Mouse (Mus musculus) MEL (cell line): ENCODE results near the gene Hnrnpf. TPM values are rescaled to one million over a fixed set of nuclear protein-coding genes. Genes with fewer than 3 reads are reported as not detected.

ENCODE experiments used
- DNase-seq: peaks from one replicate; pipeline ENCODE4 v3.0.0; 2011; ENCODE audit warnings: low read depth, low spot score
- H3K27ac ChIP-seq: 2 replicates; pipeline ENCODE4 v1.5.1; 2012; ENCODE audit warnings: low read depth, mild to moderate bottlenecking, control low read depth, low read length, moderate library complexity; ENCODE audit not compliant: control insufficient read depth
- H3K27me3 ChIP-seq, 2 experiments: fragments of 150-350 bp in 1 of 2; sonication (generic) in 1 of 2; 2 replicates each; pipeline ENCODE4 v1.6.1; 2012; ENCODE audit warnings: low read length in 2 of 2, mild to moderate bottlenecking in 2 of 2, improper control_type of control experiment in 1 of 2, moderate library complexity in 1 of 2; ENCODE audit not compliant: insufficient read depth in 2 of 2, control insufficient read depth in 1 of 2
- H3K36me3 ChIP-seq, 2 experiments: 2 replicates each; pipeline ENCODE4 v1.6.1; 2012 to 2014; ENCODE audit warnings: low read length in 2 of 2, improper control_type of control experiment in 1 of 2, inconsistent platforms in 1 of 2, mild to moderate bottlenecking in 1 of 2; ENCODE audit not compliant: insufficient read depth in 2 of 2, control insufficient read depth in 1 of 2
- H3K4me1 ChIP-seq, 2 experiments: fragments of 150-350 bp in 1 of 2; sonication (generic) in 1 of 2; 2 replicates each; pipeline ENCODE4 v1.6.1; 2012; ENCODE audit warnings: low read length in 2 of 2, improper control_type of control experiment in 1 of 2, mild to moderate bottlenecking in 1 of 2; ENCODE audit not compliant: insufficient read depth in 2 of 2, control insufficient read depth in 1 of 2
- H3K4me3 ChIP-seq, 2 experiments: fragments of 150-350 bp in 1 of 2; sonication (generic) in 1 of 2; 2 replicates each; pipeline ENCODE4 v1.5.1; 2012; ENCODE audit warnings: low read depth in 2 of 2, low read length in 2 of 2, mild to moderate bottlenecking in 2 of 2, moderate library complexity in 2 of 2, control low read depth in 1 of 2, improper control_type of control experiment in 1 of 2; ENCODE audit not compliant: control insufficient read depth in 1 of 2, insufficient read depth in 1 of 2
- H3K79me2 ChIP-seq: 2 replicates; pipeline ENCODE4 v1.6.1; 2012; ENCODE audit warnings: mild to moderate bottlenecking, low read length, moderate library complexity; ENCODE audit not compliant: control insufficient read depth, poor library complexity, insufficient read depth
- H3K9ac ChIP-seq: 2 replicates; pipeline ENCODE4 v1.6.1; 2012; ENCODE audit warnings: low read depth, mild to moderate bottlenecking, control low read depth, low read length, moderate library complexity; ENCODE audit not compliant: control insufficient read depth, poor library complexity, severe bottlenecking
- H3K9me3 ChIP-seq: fragments of 150-350 bp; sonication (generic); replicated peaks from 2 replicates; pipeline ENCODE4 v1.6.1; 2012; ENCODE audit warnings: mild to moderate bottlenecking, low read length, improper control_type of control experiment, moderate library complexity; ENCODE audit not compliant: insufficient read depth
- BHLHE40 ChIP-seq: IDR thresholded peaks from 2 replicates; pipeline ENCODE4 v1.6.1; 2012; ENCODE audit warnings: low read depth, mild to moderate bottlenecking, inconsistent platforms, low read length, improper control_type of control experiment, borderline replicate concordance
- CHD1 ChIP-seq: IDR thresholded peaks from 2 replicates; pipeline ENCODE4 v1.6.1; 2012; ENCODE audit warnings: low read depth, mild to moderate bottlenecking, inconsistent platforms, low read length, improper control_type of control experiment
- E2F4 ChIP-seq: IDR thresholded peaks from 2 replicates; pipeline ENCODE4 v1.6.1; 2011; ENCODE audit warnings: low read depth, low read length, improper control_type of control experiment, borderline replicate concordance
- ELF1 ChIP-seq: IDR thresholded peaks from 2 replicates; pipeline ENCODE4 v1.6.1; 2014; ENCODE audit warnings: low read depth, mild to moderate bottlenecking, inconsistent platforms, low read length, improper control_type of control experiment, moderate library complexity
- ETS1 ChIP-seq: IDR thresholded peaks from 2 replicates; pipeline ENCODE4 v1.6.1; 2012; ENCODE audit warnings: low read depth, mild to moderate bottlenecking, inconsistent platforms, low read length, improper control_type of control experiment, moderate library complexity
- GABPA ChIP-seq: IDR thresholded peaks from 2 replicates; pipeline ENCODE4 v1.6.1; 2012; ENCODE audit warnings: low read depth, mild to moderate bottlenecking, inconsistent platforms, low read length, improper control_type of control experiment, moderate library complexity
- HCFC1 ChIP-seq: IDR thresholded peaks from 2 replicates; pipeline ENCODE4 v1.6.1; 2012; ENCODE audit warnings: low read depth, mild to moderate bottlenecking, inconsistent platforms, low read length, improper control_type of control experiment, moderate library complexity
- JUND ChIP-seq: IDR thresholded peaks from 2 replicates; pipeline ENCODE4 v1.6.1; 2011; ENCODE audit warnings: low read depth, mild to moderate bottlenecking, improper control_type of control experiment, low read length
- KAT2A ChIP-seq: conservative IDR thresholded peaks from 2 replicates; pipeline ENCODE4 v1.6.1; 2012; ENCODE audit warnings: low read depth, low read length, improper control_type of control experiment, inconsistent platforms
- MAX ChIP-seq: IDR thresholded peaks from 2 replicates; pipeline ENCODE4 v1.6.1; 2011; ENCODE audit warnings: low read length, improper control_type of control experiment
- MXI1 ChIP-seq: IDR thresholded peaks from 2 replicates; pipeline ENCODE4 v1.6.1; 2011; ENCODE audit warnings: mild to moderate bottlenecking, low read depth, low read length, improper control_type of control experiment
- MYB ChIP-seq: IDR thresholded peaks from 2 replicates; pipeline ENCODE4 v1.6.1; 2011; ENCODE audit warnings: mild to moderate bottlenecking, low read depth, low read length, improper control_type of control experiment
- NRF1 ChIP-seq: IDR thresholded peaks from 2 replicates; pipeline ENCODE4 v1.6.1; 2014; ENCODE audit warnings: low read depth, mild to moderate bottlenecking, inconsistent platforms, low read length, improper control_type of control experiment, moderate library complexity; ENCODE audit not compliant: poor library complexity, insufficient read depth, severe bottlenecking
- POLR2A ChIP-seq, 2 experiments: IDR thresholded peaks; 2 replicates each; pipeline ENCODE4 v1.6.1; 2011 to 2012; ENCODE audit warnings: low read length in 2 of 2, mild to moderate bottlenecking in 2 of 2, control low read depth in 1 of 2, improper control_type of control experiment in 1 of 2, low read depth in 1 of 2, moderate library complexity in 1 of 2; ENCODE audit not compliant: control insufficient read depth in 1 of 2, insufficient read depth in 1 of 2, poor library complexity in 1 of 2
- POLR2AphosphoS2 ChIP-seq: IDR thresholded peaks from 2 replicates; pipeline ENCODE4 v1.6.1; 2011; ENCODE audit warnings: low read length, improper control_type of control experiment
- POLR2AphosphoS5 ChIP-seq: IDR thresholded peaks from 2 replicates; pipeline ENCODE4 v1.6.1; 2012; ENCODE audit warnings: low read depth, borderline replicate concordance, mild to moderate bottlenecking, inconsistent platforms, low read length, moderate library complexity, mixed read lengths
- RAD21 ChIP-seq: IDR thresholded peaks from 2 replicates; pipeline ENCODE4 v1.6.1; 2011; ENCODE audit warnings: mild to moderate bottlenecking, low read depth, low read length, improper control_type of control experiment
- RCOR1 ChIP-seq: IDR thresholded peaks from 2 replicates; pipeline ENCODE4 v1.6.1; 2012; ENCODE audit warnings: low read depth, mild to moderate bottlenecking, inconsistent platforms, low read length, improper control_type of control experiment
- SIN3A ChIP-seq: IDR thresholded peaks from 2 replicates; pipeline ENCODE4 v1.6.1; 2012; ENCODE audit warnings: low read length, improper control_type of control experiment, inconsistent platforms
- SMC3 ChIP-seq: IDR thresholded peaks from 2 replicates; pipeline ENCODE4 v1.6.1; 2011; ENCODE audit warnings: low read depth, low read length, improper control_type of control experiment
- TAL1 ChIP-seq: IDR thresholded peaks from 2 replicates; pipeline ENCODE4 v1.6.1; 2012; ENCODE audit warnings: mild to moderate bottlenecking, inconsistent platforms, low read length, moderate library complexity, mixed read lengths
- TCF12 ChIP-seq: IDR thresholded peaks from 2 replicates; pipeline ENCODE4 v1.6.1; 2014; ENCODE audit warnings: low read depth, mild to moderate bottlenecking, inconsistent platforms, low read length, improper control_type of control experiment, moderate library complexity
- UBTF ChIP-seq: IDR thresholded peaks from 2 replicates; pipeline ENCODE4 v1.6.1; 2012; ENCODE audit warnings: low read depth, mild to moderate bottlenecking, inconsistent platforms, low read length, improper control_type of control experiment, moderate library complexity, borderline replicate concordance; ENCODE audit not compliant: insufficient read depth
- USF1 ChIP-seq: IDR thresholded peaks from 2 replicates; pipeline ENCODE4 v1.6.1; 2014; ENCODE audit warnings: low read depth, mild to moderate bottlenecking, inconsistent platforms, low read length, improper control_type of control experiment, moderate library complexity
- USF2 ChIP-seq, 2 experiments: IDR thresholded peaks; 2 replicates each; pipeline ENCODE4 v1.6.1; 2011 to 2012; ENCODE audit warnings: improper control_type of control experiment in 2 of 2, low read length in 2 of 2, borderline replicate concordance in 1 of 2, inconsistent platforms in 1 of 2, low read depth in 1 of 2, mild to moderate bottlenecking in 1 of 2; ENCODE audit not compliant: insufficient read depth in 1 of 2
- ZMIZ1 ChIP-seq: IDR thresholded peaks from 2 replicates; pipeline ENCODE4 v1.6.1; 2012; ENCODE audit warnings: low read depth, mild to moderate bottlenecking, inconsistent platforms, low read length, improper control_type of control experiment, moderate library complexity
- ZNF384 ChIP-seq: IDR thresholded peaks from 2 replicates; pipeline ENCODE4 v1.6.1; 2012; ENCODE audit warnings: low read depth, mild to moderate bottlenecking, inconsistent platforms, low read length, improper control_type of control experiment
- polyA plus RNA-seq, 2 experiments: library from polyadenylated mRNA; stranded (reverse) in 1 of 2; unstranded in 1 of 2; fragments of >175 nt in 1 of 2; fragments of >200 nt in 1 of 2; gene quantifications; 2 replicates each; pipeline versions ENCODE4 v1.2.1 to v1.2.4; 2012; ENCODE audit warnings: low replicate concordance in 2 of 2, low read depth in 1 of 2; ENCODE audit not compliant: insufficient read length in 2 of 2, insufficient read depth in 1 of 2, missing spikeins in 1 of 2
- total RNA-seq: library from RNA; depleted of rRNA; stranded (reverse); fragments of 300-350 nt; gene quantifications from 2 replicates; pipeline ENCODE4 v1.2.3, GENCODE M21; 2012

The Hnrnpf gene
- total and polyA plus RNA-seq, 3 experiments, result 722 to 2,287 (median 882) TPM

DNA sequence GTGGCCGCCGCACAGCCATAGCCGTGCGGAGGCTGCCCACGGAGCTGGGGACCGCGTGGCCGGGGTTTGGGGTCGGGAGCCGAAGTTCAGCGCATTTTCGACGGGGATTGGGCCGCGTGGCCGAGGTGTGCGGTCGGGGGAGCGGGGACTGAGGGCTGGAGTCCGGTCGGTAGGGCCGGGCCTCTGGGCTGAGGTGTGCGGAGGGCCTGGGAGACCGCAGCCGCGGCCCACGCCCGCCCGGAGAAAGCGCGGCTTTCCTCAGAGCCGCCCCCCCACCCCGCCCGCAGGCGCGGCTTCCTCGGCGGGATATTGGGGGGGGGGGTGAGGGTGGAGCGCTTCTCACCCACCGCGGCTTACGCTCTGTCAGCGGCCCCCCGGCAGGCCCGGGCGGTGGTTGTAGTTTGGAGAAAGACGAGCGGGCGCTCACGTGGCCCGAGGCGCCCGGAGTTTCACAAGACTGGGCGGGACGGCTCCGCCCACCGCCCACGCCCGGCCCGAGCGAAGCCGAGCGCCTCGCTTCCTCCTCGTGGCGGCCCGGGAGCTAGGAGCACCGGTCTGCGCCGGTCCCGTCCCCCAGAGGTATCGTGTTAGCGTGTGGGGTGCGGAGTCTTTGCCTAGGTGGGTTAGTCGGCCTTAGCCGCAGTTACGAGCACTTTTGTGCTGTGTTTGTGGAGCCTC, 7.3 kb downstream of the Hnrnpf start (continued):
- TF ChIP-seq BHLHE40 (peak; percentile 77), USF1 (peak; percentile 92), TCF12 (no peak), POLR2AphosphoS2 (no peak; the same call in 1 of the 2 replicates), GABPA (no peak), KAT2A (peak; percentile 54)

- Histone ChIP-seq H3K36me3 (peaks cover 20 to 40% of the 10 kb centered on the region in 2 experiments), H3K4me1 (peaks cover 12 to 20% of the 10 kb centered on the region in 2 experiments), H3K79me2 (peaks cover 88% of the 10 kb centered on the region), H3K9me3 (no peaks in the 10 kb centered on the region), H3K9ac (peak overlapping the region; percentile 92), H3K4me3 (peak overlapping the region; percentile 97 to 99), H3K27ac (peak overlapping the region; percentile 93), H3K27me3 (no peaks in the 10 kb centered on the region)
- DNase-seq, result no peak
- TF ChIP-seq MXI1, result no peak
- TF ChIP-seq POLR2A (IDR thresholded peaks at IDR 0.05; ENCODE audit: control insufficient read depth in 1 of 2, insufficient read depth in 1 of 2, low read depth in 1 of 2, low read length in 2 of 2, poor library complexity in 1 of 2), result 0 out of 4 replicates have a peak, but pooled peaks of 1 of the 2 experiments have one; percentile 4
These were observed 7.8 kb downstream of the Hnrnpf start for GRCm38 (mm10) chr6:117907979-117908355.

- H3K4me1 ChIP-seq, result peaks cover 14 to 18% of the 10 kb centered on the region in 2 experiments
- H3K9ac ChIP-seq, result peak overlapping the region; percentile 92
- H3K27ac ChIP-seq, result peak overlapping the region; percentile 93
- peaks cover 89% of the 10 kb centered on the region for H3K79me2 ChIP-seq
- no peaks in the 10 kb centered on the region for H3K9me3 ChIP-seq
- DNase-seq, result peak; percentile 74
- H3K36me3 ChIP-seq, result peaks cover 21 to 40% of the 10 kb centered on the region in 2 experiments
- H3K4me3 ChIP-seq, result peak overlapping the region; percentile 97 to 99
- no peaks in the 10 kb centered on the region for H3K27me3 ChIP-seq
- TF ChIP-seq USF2 (IDR thresholded peaks at IDR 0.05; ENCODE audit: borderline replicate concordance in 1 of 2, insufficient read depth in 1 of 2, low read depth in 1 of 2, low read length in 2 of 2) (no peak), JUND (no peak), HCFC1 (no peak), MXI1 (peak; percentile 44; the same call in 1 of the 2 replicates), UBTF (no peak), MAX (no peak), NRF1 (no peak), POLR2AphosphoS5 (no peak), CHD1 (no peak), MYB (no peak), BHLHE40 (no peak), SIN3A (no peak), SMC3 (no peak), ELF1 (no peak), TAL1 (no peak), KAT2A (no peak), TCF12 (no peak), E2F4 (no peak), ZMIZ1 (no peak), ETS1 (0 out of 2 replicates have a peak, but pooled peaks have one; percentile 5), RCOR1 (no peak), ZNF384 (peak; percentile 85), GABPA (no peak), RAD21 (no peak)
These were observed 8.3 kb downstream of the Hnrnpf start for GRCm38 (mm10) chr6:117908424-117908900.
